Mouse (Mus musculus): ENCODE data around the gene Numb.

DNA sequence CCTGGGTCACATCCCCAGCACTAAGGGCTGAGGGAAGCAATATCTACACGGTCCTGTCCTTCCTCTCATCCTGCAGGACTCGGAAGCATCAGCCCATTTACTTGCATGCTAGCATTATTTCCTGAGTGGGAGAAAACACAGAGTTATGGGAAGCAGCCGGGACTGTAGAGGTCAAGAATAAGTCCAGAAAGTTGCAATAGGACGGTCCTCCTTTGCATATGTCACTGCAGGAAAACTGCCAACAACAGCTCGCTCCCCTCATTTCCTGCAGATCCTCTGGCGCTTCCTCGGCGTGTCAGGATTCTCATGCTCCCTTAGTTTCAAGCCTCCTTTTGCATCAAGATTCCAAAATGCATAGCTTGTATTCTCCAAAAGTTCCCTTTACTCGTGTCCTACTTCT lies 4.8 kb downstream of the Numb start:
- TF ChIP-seq CTCF (IDR thresholded peaks at IDR 0.05 in 2 of 3, conservative IDR thresholded peaks at IDR 0.05 in 1 of 3; ENCODE audit: control insufficient read depth in 1 of 3, insufficient read depth in 1 of 3, low read depth in 2 of 3, low read length in 3 of 3, poor library complexity in 1 of 3, severe bottlenecking in 1 of 3) (no peak), POLR2A (IDR thresholded peaks at IDR 0.05; ENCODE audit: control insufficient read depth in 1 of 2, insufficient read depth in 1 of 2, low read depth in 1 of 2, low read length in 2 of 2, poor library complexity in 1 of 2) (no peak), MYC (IDR thresholded peaks at IDR 0.05; ENCODE audit: low read depth, low read length) (no peak), NRF1 (IDR thresholded peaks at IDR 0.05; ENCODE audit: insufficient read depth, low read depth, low read length, poor library complexity, severe bottlenecking) (no peak), GATA1 (IDR thresholded peaks at IDR 0.05; ENCODE audit: low read depth, low read length) (no peak), KAT2A (conservative IDR thresholded peaks at IDR 0.05; ENCODE audit: low read depth, low read length) (no peak), EP300 (IDR thresholded peaks at IDR 0.05; ENCODE audit: low read depth in 1 of 2, low read length in 2 of 2) (no peak), ZKSCAN1 (IDR thresholded peaks at IDR 0.05; ENCODE audit: low read depth, low read length) (no peak), ELF1 (IDR thresholded peaks at IDR 0.05; ENCODE audit: low read depth, low read length) (no peak), ETS1 (IDR thresholded peaks at IDR 0.05; ENCODE audit: low read depth, low read length) (no peak), USF1 (IDR thresholded peaks at IDR 0.05; ENCODE audit: low read depth, low read length) (no peak), TCF12 (IDR thresholded peaks at IDR 0.05; ENCODE audit: low read depth, low read length) (no peak)

Measured in MEL (cell line).